Mouse (Mus musculus) embryonic fibroblast, embryonic 13.5 days (primary cell): Measurements from ENCODE around the gene Fbxo40. TPM values are rescaled to one million over a fixed set of nuclear protein-coding genes. Genes with fewer than 3 reads are reported as not detected.

Source experiments
- H3K27ac ChIP-seq: 2 replicates; pipeline ENCODE4 v1.5.1; 2012; ENCODE audit warnings: low read length, control low read depth, inconsistent platforms; ENCODE audit not compliant: insufficient read depth
- H3K4me1 ChIP-seq: 2 replicates; pipeline ENCODE4 v1.6.1; 2011; ENCODE audit warnings: low read length; ENCODE audit not compliant: control insufficient read depth, insufficient read depth
- H3K4me3 ChIP-seq: 2 replicates; pipeline ENCODE4 v1.5.1; 2011; ENCODE audit warnings: mild to moderate bottlenecking, control low read depth, low read length; ENCODE audit not compliant: insufficient read depth
- CTCF ChIP-seq: IDR thresholded peaks from 2 replicates; pipeline ENCODE4 v1.5.1; 2011; ENCODE audit warnings: mild to moderate bottlenecking, control low read depth, low read length, moderate library complexity, borderline replicate concordance; ENCODE audit not compliant: insufficient read depth
- POLR2A ChIP-seq: IDR thresholded peaks from 2 replicates; pipeline ENCODE4 v1.6.1; 2011; ENCODE audit warnings: low read depth, mild to moderate bottlenecking, control low read depth, low read length, moderate library complexity
- polyA plus RNA-seq: library from polyadenylated mRNA; stranded (reverse); fragments of >200 nt; gene quantifications from 2 replicates; pipeline ENCODE4 v1.2.4, GENCODE M21; 2011; ENCODE audit warnings: low read depth; ENCODE audit not compliant: missing spikeins, insufficient read length

Gene Fbxo40
- polyA plus RNA-seq, 1 experiment, result not detected

- H3K27ac ChIP-seq, result no peak overlapping the region
- no peaks in the 10 kb centered on the region for H3K4me1 ChIP-seq
- TF ChIP-seq POLR2A (no peak), CTCF (no peak)
- H3K4me3 ChIP-seq, result no peak overlapping the region
Measured at GRCm38 (mm10) chr16:36946459-36947159, 43.7 kb downstream of the Fbxo40 start.

- Histone ChIP-seq H3K4me1 (no peaks in the 10 kb centered on the region), H3K4me3 (no peak overlapping the region), H3K27ac (no peak overlapping the region)
- TF ChIP-seq CTCF, result no peak
- TF ChIP-seq POLR2A, result no peak
Measured at GRCm38 (mm10) chr16:36944895-36945424, 45.3 kb downstream of the Fbxo40 start.

GRCm38 (mm10) chr16:36943591-36943990 is 46.7 kb downstream of the Fbxo40 start:
- H3K4me3 ChIP-seq, result no peak overlapping the region
- no peaks in the 10 kb centered on the region for H3K4me1 ChIP-seq
- TF ChIP-seq CTCF (no peak), POLR2A (no peak)
- H3K27ac ChIP-seq, result no peak overlapping the region

- Histone ChIP-seq H3K4me3 (no peak overlapping the region), H3K27ac (no peak overlapping the region), H3K4me1 (no peaks in the 10 kb centered on the region)
- TF ChIP-seq CTCF (no peak), POLR2A (no peak)
Measured at GRCm38 (mm10) chr16:36941895-36942294, 48.4 kb downstream of the Fbxo40 start.

GRCm38 (mm10) chr16:36941137-36941727 is 49.0 kb downstream of the Fbxo40 start:
- TF ChIP-seq CTCF, result no peak
- TF ChIP-seq POLR2A, result no peak
- no peak overlapping the region for H3K4me3 ChIP-seq
- H3K4me1 ChIP-seq, result no peaks in the 10 kb centered on the region
- H3K27ac ChIP-seq, result no peak overlapping the region

- Histone ChIP-seq H3K27ac (no peak overlapping the region), H3K4me3 (no peak overlapping the region), H3K4me1 (no peaks in the 10 kb centered on the region)
- TF ChIP-seq POLR2A, result no peak
Measured at GRCm38 (mm10) chr16:36935814-36936213, 54.5 kb downstream of the Fbxo40 start.

- peak within 1 kb of the TSS; percentile 54; the same call in 1 of the 2 replicates for H3K27ac ChIP-seq
- H3K4me3 ChIP-seq, result no peak within 1 kb of the TSS
- TF ChIP-seq POLR2A, result no peak
- no peak for TF ChIP-seq CTCF
- H3K4me1 ChIP-seq, result no peaks in the 10 kb centered on the region
Measured at GRCm38 (mm10) chr16:36934841-36935620, 55.2 kb downstream of the Fbxo40 start, which contains the start of gene Hcls1. Hcls1 (plus strand) TSS chr16:36934983.

- no peak overlapping the region for H3K4me3 ChIP-seq
- no peaks in the 10 kb centered on the region for H3K4me1 ChIP-seq
- H3K27ac ChIP-seq, result peak overlapping the region; percentile 54; the same call in 1 of the 2 replicates
- TF ChIP-seq POLR2A, result no peak
- no peak for TF ChIP-seq CTCF
Measured at GRCm38 (mm10) chr16:36934131-36934840, 56.0 kb downstream of the Fbxo40 start.

GRCm38 (mm10) chr16:36932546-36932945 is 57.7 kb downstream of the Fbxo40 start:
- Histone ChIP-seq H3K4me3 (no peak overlapping the region), H3K27ac (no peak overlapping the region), H3K4me1 (no peaks in the 10 kb centered on the region)
- TF ChIP-seq CTCF (no peak), POLR2A (no peak)
